Mouse (Mus musculus) duodenum, adult 2 months (tissue): Measurements from ENCODE around the gene Sdhc. TPM values are rescaled to one million over a fixed set of nuclear protein-coding genes. Genes with fewer than 3 reads are reported as not detected.

Experiments used
- polyA plus RNA-seq: library from polyadenylated mRNA; depleted of rRNA; stranded (reverse); fragments of >200 nt; gene quantifications from 2 replicates; pipeline ENCODE4 v1.2.3, GENCODE M21; 2012; ENCODE audit warnings: low replicate concordance; rRNA removed

The Sdhc gene
- polyA plus RNA-seq: 189 and 291 TPM in 2 replicates

DNA sequence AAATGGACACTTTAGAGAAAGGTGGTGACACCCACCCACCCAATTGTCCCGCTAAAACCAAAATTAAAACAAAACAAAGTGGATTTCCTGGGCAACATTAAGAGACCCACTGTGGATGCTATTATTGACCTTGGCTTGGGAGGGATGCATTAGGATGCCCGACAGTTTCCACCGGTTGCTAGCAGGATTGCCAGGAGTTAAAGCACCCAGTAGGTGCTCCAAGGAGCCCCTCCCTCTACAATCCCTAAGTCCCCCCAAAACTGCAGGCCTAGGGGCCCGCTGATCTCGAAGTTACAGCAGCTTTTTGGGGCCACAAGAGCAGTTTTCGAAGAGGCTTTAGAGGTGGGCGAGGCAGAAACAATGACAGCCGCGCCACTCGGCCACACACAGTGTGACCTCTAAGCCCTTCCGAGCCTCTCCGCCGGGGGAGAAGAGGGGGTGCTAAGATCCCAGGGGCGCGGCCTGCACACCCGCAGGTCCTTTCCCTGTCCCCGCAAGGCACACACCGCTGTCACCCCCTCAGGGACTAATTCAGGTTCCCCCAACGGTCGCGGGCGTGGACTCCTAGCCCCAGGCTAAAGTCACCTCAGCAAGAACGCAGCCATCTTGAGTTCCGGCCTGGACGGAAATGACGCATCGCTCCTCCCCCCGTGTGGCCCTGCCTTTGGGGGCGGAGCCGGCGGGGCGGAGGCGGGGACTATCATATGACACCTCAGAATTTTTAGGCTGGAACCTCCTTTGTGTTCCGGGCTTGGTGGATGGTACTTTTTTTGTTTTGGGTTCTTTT, at the start of gene Sdhc, which contains the start of gene Mpz:
Sdhc (minus strand) TSS at position 630 of the 787 bp plus-strand sequence.
Mpz (plus strand) TSS at position 738 of the 787 bp plus-strand sequence.

DNA sequence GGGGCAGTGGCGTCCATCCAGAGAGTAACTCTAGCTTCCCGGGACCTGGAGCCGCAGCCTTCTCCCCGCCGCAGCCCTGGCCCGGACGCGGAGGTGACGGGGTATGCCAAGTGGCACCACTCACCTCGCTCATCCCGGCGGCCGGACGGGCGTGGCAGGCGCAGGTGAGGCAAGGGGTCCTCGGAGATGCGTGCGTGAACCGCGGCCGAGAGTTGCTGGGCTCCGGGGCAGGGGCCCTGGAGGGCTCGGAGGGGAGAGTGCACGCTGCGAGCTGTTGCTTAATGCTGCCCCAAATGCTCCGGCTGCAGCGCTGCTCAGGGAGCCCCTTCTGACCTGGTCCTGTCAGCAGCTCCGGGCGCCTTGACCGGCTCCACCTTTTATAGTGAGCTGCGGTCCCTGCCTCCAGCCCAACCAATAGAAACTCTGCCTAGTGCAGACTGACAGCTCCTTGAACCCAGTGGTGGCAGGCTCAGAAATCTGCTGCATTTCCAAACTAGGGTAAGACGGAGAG, 45.5 kb upstream of the Sdhc start, which contains the start of gene Pcp4l1:
Pcp4l1 (minus strand) TSS at position 382 of the 511 bp plus-strand sequence.

DNA sequence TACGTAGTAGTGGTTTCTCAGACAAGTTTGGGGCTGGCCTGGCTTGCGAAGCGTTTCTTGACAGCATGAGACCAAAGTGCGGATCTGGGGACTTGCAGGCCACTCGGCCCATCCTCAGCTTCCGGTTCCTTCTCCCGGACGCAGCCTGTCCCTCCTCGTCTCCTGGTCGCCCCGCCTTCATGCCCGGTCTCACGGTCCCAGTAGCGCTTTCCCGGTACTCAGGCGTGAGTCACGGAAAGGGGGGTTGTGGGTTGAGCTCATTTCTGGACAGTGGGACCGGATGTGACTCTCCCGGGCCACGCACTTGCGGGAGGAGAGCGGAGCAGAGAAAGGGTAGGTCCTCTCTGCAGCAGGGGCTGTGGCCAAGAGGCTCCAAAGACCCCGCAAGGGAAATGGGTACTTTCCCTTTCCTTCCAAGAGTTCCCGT, 36.5 kb downstream of the Sdhc start, which contains the start of gene Cfap126:
Cfap126 (plus strand) TSS at position 46 of the 427 bp plus-strand sequence.

Other genes with a start within 250 kb of the Sdhc start
- 0.07 and 0.63 TPM in 2 replicates for gene Fcrlb, start 237.7 kb downstream of the Sdhc start, polyA plus RNA-seq
- 0.79 and 3.5 TPM in 2 replicates for gene Fcrla, start 223.0 kb downstream of the Sdhc start, polyA plus RNA-seq
- 1.7 and 2.1 TPM in 2 replicates for gene Fcgr2b, start 174.1 kb downstream of the Sdhc start, polyA plus RNA-seq
- gene Fcgr4, start 131.7 kb downstream of the Sdhc start, polyA plus RNA-seq: 1.2 and 2.6 TPM in 2 replicates
- 2.3 and 4.7 TPM in 2 replicates for gene Fcgr3, start 85.7 kb downstream of the Sdhc start, polyA plus RNA-seq
- gene Cfap126, start 36.7 kb downstream of the Sdhc start, polyA plus RNA-seq: 0.90 and 4.3 TPM in 2 replicates
- gene Mpz, start 108 bp upstream of the Sdhc start, polyA plus RNA-seq: 0.25 and 0.82 TPM in 2 replicates
- 27.8 and 42.5 TPM in 2 replicates for gene Pcp4l1, start 45.7 kb upstream of the Sdhc start, polyA plus RNA-seq
- 41.3 and 48.7 TPM in 2 replicates for gene Nr1i3, start 63.4 kb upstream of the Sdhc start, polyA plus RNA-seq
- gene Tomm40l, start 71.9 kb upstream of the Sdhc start, polyA plus RNA-seq: 26.9 and 29.4 TPM in 2 replicates
- 2.0 and 3.7 TPM in 2 replicates for gene Apoa2, start 74.5 kb upstream of the Sdhc start, polyA plus RNA-seq
- gene Fcer1g, start 83.8 kb upstream of the Sdhc start, polyA plus RNA-seq: 24.2 and 71.8 TPM in 2 replicates
- 1.6 and 1.8 TPM in 2 replicates for gene Adamts4, start 99.8 kb upstream of the Sdhc start, polyA plus RNA-seq
- 127 and 139 TPM in 2 replicates for gene Ndufs2, start 100.8 kb upstream of the Sdhc start, polyA plus RNA-seq
- gene B4galt3, start 119.7 kb upstream of the Sdhc start, polyA plus RNA-seq: 86.3 and 126 TPM in 2 replicates
- 26.6 and 36.8 TPM in 2 replicates for gene Ppox, start 130.6 kb upstream of the Sdhc start, polyA plus RNA-seq
- gene Usp21, start 137.4 kb upstream of the Sdhc start, polyA plus RNA-seq: 30.2 and 30.4 TPM in 2 replicates
- 10.2 and 10.3 TPM in 2 replicates for gene Ufc1, start 144.4 kb upstream of the Sdhc start, polyA plus RNA-seq
- 23.2 and 33.7 TPM in 2 replicates for gene Dedd, start 178.5 kb upstream of the Sdhc start, polyA plus RNA-seq
- 60.9 and 66.1 TPM in 2 replicates for gene Nit1, start 195.0 kb upstream of the Sdhc start, polyA plus RNA-seq
- 1.4 and 1.5 TPM in 2 replicates for gene Pfdn2, start 195.1 kb upstream of the Sdhc start, polyA plus RNA-seq
- gene Klhdc9, start 210.2 kb upstream of the Sdhc start, polyA plus RNA-seq: 0.37 and 0.47 TPM in 2 replicates
- 0.15 and 1.1 TPM in 2 replicates for gene Nectin4, start 219.5 kb upstream of the Sdhc start, polyA plus RNA-seq
- gene Arhgap30, start 238.4 kb upstream of the Sdhc start, polyA plus RNA-seq: 3.3 and 4.2 TPM in 2 replicates